Mouse (Mus musculus) neural tube, embryonic 13.5 days (tissue): ENCODE results near the gene Gipc1. TPM values are rescaled to one million over a fixed set of nuclear protein-coding genes. Genes with fewer than 3 reads are reported as not detected.

Experiments used
- ATAC-seq: fragments of 200-750 bp; cut with Nextera tagmentation; 2 replicates; pipeline ENCODE4 v1.8.0; 2017; ENCODE audit warnings: low read depth, mild to moderate bottlenecking, moderate TSS enrichment, moderate library complexity
- H3K27ac ChIP-seq: fragments of 300-500 bp; sonication (generic); replicated peaks from 2 replicates; pipeline ENCODE4 v1.5.1; 2015; ENCODE audit warnings: moderate library complexity, mild to moderate bottlenecking, inconsistent platforms
- H3K27me3 ChIP-seq: fragments of 300-500 bp; sonication (generic); 2 replicates; pipeline ENCODE4 v1.6.1; 2015; ENCODE audit warnings: mild to moderate bottlenecking, inconsistent platforms
- H3K36me3 ChIP-seq: fragments of 300-500 bp; sonication (generic); 2 replicates; pipeline ENCODE4 v1.6.1; 2015; ENCODE audit warnings: mild to moderate bottlenecking, inconsistent platforms
- H3K4me1 ChIP-seq: fragments of 300-500 bp; sonication (generic); replicated peaks from 2 replicates; pipeline ENCODE4 v1.6.1; 2015; ENCODE audit warnings: inconsistent platforms
- H3K4me2 ChIP-seq: fragments of 300-500 bp; sonication (generic); 2 replicates; pipeline ENCODE4 v1.6.1; 2015; ENCODE audit warnings: inconsistent platforms, mild to moderate bottlenecking, moderate library complexity
- H3K4me3 ChIP-seq: fragments of 300-500 bp; sonication (generic); 2 replicates; pipeline ENCODE4 v1.5.1; 2015; ENCODE audit warnings: mild to moderate bottlenecking, inconsistent platforms
- H3K9ac ChIP-seq: fragments of 300-500 bp; sonication (generic); 2 replicates; pipeline ENCODE4 v1.6.1; 2015; ENCODE audit warnings: moderate library complexity, mild to moderate bottlenecking, inconsistent platforms
- H3K9me3 ChIP-seq: fragments of 300-500 bp; sonication (generic); 2 replicates; pipeline ENCODE4 v1.6.1; 2016; ENCODE audit warnings: inconsistent platforms
- WGBS: fragments of 180-500 bp; shearing (Covaris S2); methylation state at CpG from one replicate; pipeline ENCODE4 v1.1.7; 2015; 5-methylcytosine and 5-hydroxymethylcytosine counted together
- polyA plus RNA-seq: library from polyadenylated mRNA; unstranded; fragments of >200 nt; fragmentation: Nextera tagmentation; extraction: Ambion mirVana; gene quantifications from 2 replicates; pipeline ENCODE4 v1.2.1, GENCODE M21; 2015

The Gipc1 gene
- polyA plus RNA-seq, 1 experiment from 2014 or later: 149 TPM

DNA sequence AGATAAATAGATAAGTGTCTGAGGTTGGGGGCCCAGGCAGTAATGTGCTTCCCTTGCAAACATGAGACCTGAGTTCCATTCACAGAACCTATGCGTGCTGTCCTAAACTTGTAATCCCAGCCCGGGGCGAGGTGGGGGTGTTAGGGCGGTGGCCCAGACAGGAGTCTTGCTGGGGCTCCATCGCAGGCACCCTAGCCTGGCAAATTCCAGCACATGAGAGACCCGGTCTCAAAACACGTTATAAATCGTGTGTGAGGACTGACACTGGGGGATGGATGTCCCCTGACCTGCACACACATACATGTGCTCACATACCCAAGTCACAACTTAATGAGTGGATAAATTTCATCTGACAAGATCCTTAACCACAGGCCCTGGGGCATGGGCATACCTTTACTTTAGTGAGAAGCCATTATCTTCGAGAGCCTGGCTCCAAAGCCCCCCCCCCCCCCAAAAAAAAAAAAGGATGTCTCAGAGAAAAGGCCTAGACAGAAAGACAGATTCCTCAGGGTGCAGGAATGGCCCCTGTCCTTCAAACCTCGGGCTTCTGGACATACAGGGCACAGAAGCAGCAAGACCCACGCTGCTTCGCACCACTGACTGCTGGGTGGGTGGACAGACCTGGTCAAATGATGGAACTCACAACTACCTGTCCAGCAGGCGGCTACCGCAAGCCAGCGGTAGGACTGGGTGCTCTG lies 30.6 kb upstream of the Gipc1 start:
- peak; percentile 52 for ATAC-seq
- Histone ChIP-seq H3K9me3 (no peaks in the 10 kb centered on the region), H3K4me1 (0 out of 2 replicates have a peak, but pooled peaks cover 6% of the 10 kb centered on the region), H3K4me2 (peak overlapping the region; percentile 74), H3K27me3 (no peaks in the 10 kb centered on the region), H3K27ac (0 out of 2 replicates have a peak overlapping the region, but pooled peaks have one; percentile 49), H3K4me3 (peak overlapping the region; percentile 42), H3K36me3 (no peaks in the 10 kb centered on the region), H3K9ac (peak overlapping the region; percentile 77)
- WGBS: 59% methylated on average over 15 of the region's 15 CpGs

DNA sequence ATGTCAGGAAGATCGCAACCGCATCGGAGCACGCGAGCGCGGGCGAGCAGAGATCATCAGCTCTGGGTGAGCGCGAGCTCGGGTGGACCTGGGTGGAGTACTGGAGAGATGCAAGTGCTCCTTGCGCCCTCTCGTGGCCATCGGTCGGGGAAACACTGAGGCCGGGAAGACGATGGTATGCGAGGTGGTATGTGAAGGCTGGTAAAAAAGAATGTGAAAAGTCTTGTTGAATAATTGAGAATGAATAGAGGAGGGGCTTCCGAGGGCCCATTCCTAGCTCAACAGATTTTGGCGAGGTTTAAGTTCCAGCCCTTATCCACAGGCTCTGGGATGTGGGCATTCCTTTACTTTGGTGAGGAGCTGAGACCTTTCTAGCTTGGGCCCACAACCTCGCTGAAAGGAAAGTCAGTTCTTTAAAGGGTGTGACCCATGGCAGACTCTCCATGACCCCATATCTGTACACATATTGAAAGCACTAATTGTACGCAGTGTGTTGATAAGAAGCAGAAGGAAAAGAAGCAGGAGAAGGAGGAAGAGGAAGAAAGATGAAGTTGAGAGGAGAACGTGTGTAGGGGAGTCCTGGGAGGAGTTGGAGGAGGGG lies 30.0 kb upstream of the Gipc1 start:
- ATAC-seq: peak; percentile 95

DNA sequence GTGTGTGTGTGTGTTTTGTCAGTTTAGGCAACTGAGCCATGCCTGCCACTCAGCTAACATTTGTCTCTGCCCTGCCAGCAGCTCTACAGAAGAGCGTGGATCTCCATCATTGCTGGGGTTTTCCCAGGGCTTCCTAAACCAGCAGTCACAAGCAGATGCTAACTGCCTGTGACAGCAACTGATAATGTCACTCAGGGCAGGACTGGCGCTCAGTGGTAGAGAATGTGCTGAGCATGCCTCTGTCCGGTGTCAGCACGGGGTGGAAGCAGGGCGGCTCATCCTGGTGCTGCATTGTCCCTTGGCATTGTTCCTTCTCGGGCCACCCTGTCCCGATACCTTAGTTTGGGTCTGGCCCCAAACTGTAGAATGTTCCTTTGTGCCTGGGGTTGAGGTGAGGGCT lies 28.9 kb upstream of the Gipc1 start:
- Histone ChIP-seq H3K36me3 (no peaks in the 10 kb centered on the region), H3K9ac (no peak overlapping the region), H3K27me3 (no peaks in the 10 kb centered on the region), H3K27ac (no peak overlapping the region), H3K4me2 (no peak overlapping the region), H3K4me3 (no peak overlapping the region), H3K9me3 (no peaks in the 10 kb centered on the region), H3K4me1 (0 out of 2 replicates have a peak, but pooled peaks cover 6% of the 10 kb centered on the region)
- no peak for ATAC-seq
- WGBS: 89% methylated on average over 7 of the region's 7 CpGs

More for the DNA sequence above, 30.0 kb upstream of the Gipc1 start:
- 12% methylated on average over 23 of the region's 23 CpGs for WGBS
- H3K27me3 ChIP-seq: no peaks in the 10 kb centered on the region
- peak overlapping the region; percentile 42 for H3K4me3 ChIP-seq
- H3K27ac ChIP-seq: 0 out of 2 replicates have a peak overlapping the region, but pooled peaks have one; percentile 49
- H3K9me3 ChIP-seq: no peaks in the 10 kb centered on the region
- no peaks in the 10 kb centered on the region for H3K36me3 ChIP-seq
- H3K4me1 ChIP-seq: 0 out of 2 replicates have a peak, but pooled peaks cover 6% of the 10 kb centered on the region
- peak overlapping the region; percentile 77 for H3K9ac ChIP-seq
- peak overlapping the region; percentile 74 for H3K4me2 ChIP-seq

DNA sequence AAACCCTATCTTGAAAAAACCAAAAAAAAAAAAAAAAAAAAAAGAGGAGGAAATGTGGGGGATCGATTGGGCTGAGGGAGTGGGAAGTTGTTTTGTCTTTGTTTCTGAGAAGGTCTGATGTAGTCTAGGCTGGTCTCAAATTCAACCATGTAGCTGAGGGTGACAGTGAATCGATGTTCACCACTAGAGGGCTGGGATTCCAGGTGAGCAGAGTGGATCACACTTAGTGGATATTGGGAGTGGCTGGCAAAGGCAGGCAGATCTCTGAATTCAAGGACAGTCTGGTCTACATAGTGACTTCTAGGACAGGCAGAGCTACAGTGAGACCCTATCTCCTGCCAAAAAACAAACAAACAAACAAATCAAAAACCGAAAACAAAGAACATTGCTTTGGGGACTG lies 27.7 kb upstream of the Gipc1 start:
- no peak overlapping the region for H3K4me2 ChIP-seq
- no peak overlapping the region for H3K9ac ChIP-seq
- ATAC-seq: no peak
- no peak overlapping the region for H3K4me3 ChIP-seq
- H3K36me3 ChIP-seq: no peaks in the 10 kb centered on the region
- no peaks in the 10 kb centered on the region for H3K9me3 ChIP-seq
- H3K27ac ChIP-seq: no peak overlapping the region
- WGBS: 63% methylated on average over 3 of the region's 3 CpGs
- H3K27me3 ChIP-seq: no peaks in the 10 kb centered on the region
- H3K4me1 ChIP-seq: 0 out of 2 replicates have a peak, but pooled peaks cover 6% of the 10 kb centered on the region

DNA sequence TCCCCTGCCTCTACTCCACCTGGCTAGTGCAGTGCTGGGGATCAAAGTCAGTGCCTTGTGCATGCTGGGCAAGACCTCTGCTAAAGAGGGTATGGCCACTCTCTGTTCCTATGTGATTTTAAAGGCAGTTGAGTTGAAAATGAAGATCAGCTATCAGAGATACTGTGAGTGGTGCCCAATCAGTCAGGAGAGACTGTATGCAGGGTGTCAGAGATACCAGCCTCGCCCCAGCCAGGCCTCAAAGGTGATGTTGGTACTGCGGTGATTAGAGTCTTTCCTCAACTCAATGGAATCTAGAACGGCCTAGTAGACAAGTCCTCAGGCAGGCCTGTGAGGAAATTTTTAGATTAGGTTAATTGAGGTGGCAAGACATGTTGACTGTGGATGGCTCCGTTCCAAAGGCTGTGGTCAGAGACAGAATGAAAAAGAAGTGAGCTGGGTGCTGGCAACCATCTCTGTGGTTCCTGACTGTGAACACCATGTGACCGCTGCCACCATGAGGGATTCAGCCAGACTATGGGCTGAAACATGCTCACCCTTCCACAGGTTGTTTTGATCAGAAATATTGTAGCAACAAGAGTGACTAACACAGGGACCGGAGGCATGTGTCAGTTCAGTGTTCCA lies 26.7 kb upstream of the Gipc1 start:
- no peak overlapping the region for H3K4me3 ChIP-seq
- H3K9ac ChIP-seq: no peak overlapping the region
- H3K27me3 ChIP-seq: no peaks in the 10 kb centered on the region
- H3K36me3 ChIP-seq: no peaks in the 10 kb centered on the region
- H3K4me1 ChIP-seq: 0 out of 2 replicates have a peak, but pooled peaks cover 6% of the 10 kb centered on the region
- 91% methylated on average over 6 of the region's 6 CpGs for WGBS
- no peak overlapping the region for H3K27ac ChIP-seq
- no peaks in the 10 kb centered on the region for H3K9me3 ChIP-seq
- no peak for ATAC-seq
- H3K4me2 ChIP-seq: no peak overlapping the region

DNA sequence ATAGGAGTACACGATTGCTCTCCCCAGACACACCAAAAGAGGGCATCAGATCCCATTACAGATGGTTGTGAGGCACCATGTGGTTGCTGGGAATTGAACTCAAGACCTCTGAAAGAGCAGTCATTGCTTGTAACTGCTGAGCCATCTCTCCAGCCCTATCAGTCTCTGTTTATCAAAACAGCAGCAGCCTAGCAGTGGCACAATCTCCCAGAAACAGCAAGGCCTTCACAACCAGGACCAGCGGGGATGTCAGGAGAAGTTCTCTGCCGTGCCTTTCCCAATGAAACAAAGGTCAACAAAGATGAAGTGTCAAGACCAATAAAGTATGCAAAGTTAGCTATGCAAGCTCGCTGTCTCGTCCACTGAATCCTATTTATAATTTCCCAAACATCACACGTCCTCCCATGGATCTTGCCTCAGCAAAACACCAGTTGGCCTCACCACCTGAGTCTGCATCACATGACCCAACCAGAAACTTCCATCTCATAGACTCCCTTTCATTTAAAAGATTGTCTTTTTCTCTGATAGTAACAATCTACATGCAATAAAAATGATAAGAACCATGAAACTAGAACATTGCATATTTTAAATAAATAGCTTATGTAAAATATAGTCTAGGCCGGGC lies 20.3 kb upstream of the Gipc1 start:
- Histone ChIP-seq H3K4me3 (no peak overlapping the region), H3K4me1 (no peaks in the 10 kb centered on the region)
- 91% methylated on average over 7 of the region's 7 CpGs for WGBS

DNA sequence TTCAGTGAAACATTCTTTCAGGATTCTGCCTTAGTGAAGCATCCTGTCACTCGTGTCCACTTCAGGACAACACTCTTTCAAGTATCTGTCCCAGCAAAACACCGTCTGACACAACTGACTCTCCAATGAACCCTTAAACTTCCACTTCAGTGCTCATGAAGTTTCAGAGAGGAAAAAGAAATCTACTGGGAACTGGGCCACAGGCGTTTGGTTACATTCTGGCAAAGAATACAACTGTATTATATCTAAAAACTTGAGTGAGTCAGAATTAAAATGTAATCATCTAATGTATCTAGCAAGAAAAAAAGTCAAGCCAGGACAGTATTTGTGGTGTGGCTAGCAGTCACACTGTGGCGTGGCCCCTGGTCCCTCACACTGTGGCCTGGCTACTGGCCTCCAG lies 13.6 kb upstream of the Gipc1 start:
- H3K4me1 ChIP-seq: no peaks in the 10 kb centered on the region
- no peak overlapping the region for H3K27ac ChIP-seq
- no peaks in the 10 kb centered on the region for H3K36me3 ChIP-seq
- 74% methylated on average over 4 of the region's 4 CpGs for WGBS
- H3K4me2 ChIP-seq: no peak overlapping the region
- H3K27me3 ChIP-seq: no peaks in the 10 kb centered on the region
- no peak for ATAC-seq
- no peak overlapping the region for H3K9ac ChIP-seq
- peaks cover 7% of the 10 kb centered on the region; the same call in 1 of the 2 replicates for H3K9me3 ChIP-seq
- no peak overlapping the region for H3K4me3 ChIP-seq

More for the DNA sequence above, 20.3 kb upstream of the Gipc1 start:
- Histone ChIP-seq H3K27ac (no peak overlapping the region), H3K36me3 (no peaks in the 10 kb centered on the region), H3K9me3 (peaks cover 7% of the 10 kb centered on the region; the same call in 1 of the 2 replicates), H3K27me3 (no peaks in the 10 kb centered on the region), H3K4me2 (no peak overlapping the region), H3K9ac (no peak overlapping the region)
- ATAC-seq: no peak

DNA sequence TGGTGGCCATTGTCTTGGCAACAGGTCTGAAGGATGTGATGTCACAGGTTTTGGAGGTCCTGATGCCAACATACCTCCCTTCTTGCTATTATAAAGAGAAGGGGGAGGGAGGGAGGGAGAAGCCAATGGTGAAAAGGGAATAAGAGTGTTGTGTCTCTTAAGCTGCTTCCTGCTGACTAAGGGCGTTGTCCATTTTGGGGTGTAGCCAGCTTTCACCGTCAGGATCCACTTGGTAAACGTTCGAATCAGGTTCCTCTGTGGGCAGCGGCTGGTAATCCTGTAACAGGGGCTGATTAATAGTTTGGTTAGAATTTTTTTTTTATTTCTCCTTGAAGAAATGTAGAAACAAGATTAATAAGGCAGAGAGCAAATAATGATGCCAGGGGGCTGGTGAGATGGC lies 12.8 kb upstream of the Gipc1 start:
- no peak overlapping the region for H3K27ac ChIP-seq
- WGBS: 76% methylated on average over 5 of the region's 5 CpGs
- no peak overlapping the region for H3K9ac ChIP-seq
- no peaks in the 10 kb centered on the region for H3K4me1 ChIP-seq
- H3K9me3 ChIP-seq: peaks cover 7% of the 10 kb centered on the region; the same call in 1 of the 2 replicates
- no peaks in the 10 kb centered on the region for H3K36me3 ChIP-seq
- H3K27me3 ChIP-seq: no peaks in the 10 kb centered on the region
- no peak overlapping the region for H3K4me2 ChIP-seq
- no peak for ATAC-seq
- no peak overlapping the region for H3K4me3 ChIP-seq

DNA sequence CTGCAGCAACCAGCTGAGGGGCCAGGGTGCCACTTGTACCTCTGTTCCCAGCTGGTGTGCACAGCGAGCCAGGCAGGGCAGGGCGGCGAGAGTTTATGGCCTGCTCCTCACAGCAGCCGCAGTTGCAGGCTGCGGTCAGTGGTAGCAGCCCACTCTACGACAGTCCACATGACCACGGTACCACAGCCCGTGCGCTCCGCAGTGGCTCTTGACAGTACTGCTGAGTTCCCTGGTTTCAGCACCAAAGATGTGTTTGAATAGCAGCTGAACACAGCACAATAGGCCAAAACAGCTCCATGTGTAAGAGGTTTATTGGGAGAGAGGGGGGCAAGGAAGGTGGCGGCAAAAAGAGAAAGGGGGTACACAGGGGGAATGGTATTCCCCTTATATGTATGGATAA lies 5.0 kb upstream of the Gipc1 start:
- Histone ChIP-seq H3K27me3 (no peaks in the 10 kb centered on the region), H3K27ac (no peak overlapping the region), H3K4me3 (no peak overlapping the region), H3K36me3 (no peaks in the 10 kb centered on the region), H3K4me2 (no peak overlapping the region), H3K9me3 (0 out of 2 replicates have a peak, but pooled peaks cover 3% of the 10 kb centered on the region), H3K4me1 (peaks cover 5% of the 10 kb centered on the region), H3K9ac (no peak overlapping the region)
- no peak for ATAC-seq
- 93% methylated on average over 11 of the region's 11 CpGs for WGBS

DNA sequence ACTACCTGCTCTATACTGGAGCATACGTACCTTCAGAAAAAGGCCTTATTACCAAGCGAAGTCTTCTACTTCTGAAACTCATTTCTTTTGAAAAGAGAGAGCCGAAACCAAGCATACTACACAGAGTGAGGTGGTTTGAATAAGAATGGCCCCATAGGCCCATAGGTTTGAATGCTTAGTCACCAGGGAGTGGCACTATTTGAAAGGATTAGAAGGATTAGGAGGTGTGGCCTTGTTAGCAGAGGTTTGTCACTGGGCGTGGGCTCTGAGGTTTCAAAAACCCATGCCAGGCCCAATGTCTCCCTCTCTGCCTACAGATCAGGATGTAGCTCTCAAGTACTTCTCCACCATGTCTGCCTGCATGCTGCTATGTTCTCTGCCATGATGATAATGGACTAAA lies 4.4 kb upstream of the Gipc1 start:
- ATAC-seq: no peak
- Histone ChIP-seq H3K36me3 (no peaks in the 10 kb centered on the region), H3K9ac (no peak overlapping the region), H3K4me2 (no peak overlapping the region), H3K27ac (no peak overlapping the region), H3K4me3 (no peak overlapping the region), H3K27me3 (no peaks in the 10 kb centered on the region), H3K9me3 (0 out of 2 replicates have a peak, but pooled peaks cover 3% of the 10 kb centered on the region), H3K4me1 (peaks cover 7% of the 10 kb centered on the region)
- WGBS: 94% methylated on average over 4 of the region's 4 CpGs

DNA sequence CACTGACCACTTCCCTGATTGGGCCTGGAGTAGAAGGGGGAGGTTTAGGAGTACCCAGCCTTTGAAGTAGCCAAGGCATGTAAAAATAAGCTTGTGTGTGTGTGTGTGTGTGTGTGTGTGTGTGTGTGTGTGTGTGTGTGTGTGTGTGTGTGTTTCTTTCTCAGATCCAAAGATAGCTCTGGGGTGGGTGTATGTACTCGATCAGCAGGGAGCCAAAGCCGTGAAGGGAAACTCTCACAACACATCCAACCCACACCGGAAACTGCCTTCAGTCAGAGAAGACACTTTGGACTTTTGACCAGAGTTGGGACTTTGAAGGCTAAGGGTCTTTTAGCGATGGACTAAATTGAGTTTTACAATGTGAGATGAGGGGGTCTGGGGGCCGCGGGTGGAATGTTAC lies 2.8 kb upstream of the Gipc1 start:
- 0 out of 2 replicates have a peak, but pooled peaks cover 3% of the 10 kb centered on the region for H3K9me3 ChIP-seq
- peaks cover 21% of the 10 kb centered on the region for H3K4me1 ChIP-seq
- H3K9ac ChIP-seq: no peak overlapping the region
- no peaks in the 10 kb centered on the region for H3K27me3 ChIP-seq
- no peak for ATAC-seq
- no peak overlapping the region for H3K4me3 ChIP-seq
- no peak overlapping the region for H3K4me2 ChIP-seq
- no peaks in the 10 kb centered on the region for H3K36me3 ChIP-seq
- 94% methylated on average over 6 of the region's 6 CpGs for WGBS
- no peak overlapping the region for H3K27ac ChIP-seq
